Mouse (Mus musculus) stomach, postnatal 0 days (tissue): ENCODE data around the gene Kifc1.

Experiments used
- CTCF ChIP-seq: IDR thresholded peaks from 2 replicates; pipeline ENCODE4 v1.5.1; 2016; ENCODE audit warnings: antibody characterized with exemption, low read depth, mild to moderate bottlenecking, moderate library complexity
- EP300 ChIP-seq: optimal IDR thresholded peaks from 2 replicates; pipeline ENCODE3; 2016; ENCODE audit warnings: antibody characterized with exemption

GRCm38 (mm10) chr17:33909869-33910250 is 19.4 kb upstream of the Kifc1 start:
- TF ChIP-seq CTCF, result no peak
- TF ChIP-seq EP300, result no peak
